Mouse (Mus musculus): Measurements from ENCODE around the gene Chaf1a.

GRCm38 (mm10) chr17:56040030-56040856 is at the start of gene Chaf1a:
- TF ChIP-seq CTCF (IDR thresholded peaks at IDR 0.05; ENCODE audit: low read depth) = no peak
- TF ChIP-seq EP300 (optimal IDR thresholded peaks at IDR 0.05) = peak; percentile 91
